Mouse (Mus musculus) right cerebral cortex, postnatal 36 days (tissue): Measurements from ENCODE around the gene Fam69a.
"Not testable (repeated sequence)": the region's sequence is repeated elsewhere in the genome, so short reads cannot be mapped to it uniquely, and the experiment has no call there.

ENCODE experiments used
- DNase-seq, 2 experiments: peaks; one replicate each; pipeline ENCODE4 v3.0.0; 2022; ENCODE audit warnings: low spot score in 2 of 2, mixed read lengths in 1 of 2

The Fam69a gene

GRCm38 (mm10) chr5:107947548-107947947 lies 39.3 kb downstream of the Fam69a start:
- DNase-seq = no peak

DNA sequence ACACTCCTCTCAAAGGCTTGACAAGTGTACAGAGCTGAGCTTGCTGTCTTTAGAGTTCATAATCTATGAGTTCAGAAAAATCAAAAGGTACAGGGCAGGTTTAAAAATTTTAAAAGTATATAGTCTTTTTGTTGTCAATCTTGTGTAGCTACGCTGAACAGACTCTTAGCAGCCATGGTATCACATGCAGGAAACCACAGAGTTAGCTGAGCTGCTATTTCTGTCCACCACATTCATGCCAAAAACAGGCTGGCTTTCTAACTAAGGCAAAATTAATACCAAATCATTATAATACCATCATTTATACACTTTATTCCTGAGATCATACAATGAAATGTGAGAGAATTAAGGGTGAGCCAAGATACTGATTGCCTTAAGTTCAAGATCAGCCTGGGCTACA lies 40.4 kb downstream of the Fam69a start:
- no peak for DNase-seq

GRCm38 (mm10) chr5:107943526-107943925 lies 43.4 kb downstream of the Fam69a start:
- no peak for DNase-seq

DNA sequence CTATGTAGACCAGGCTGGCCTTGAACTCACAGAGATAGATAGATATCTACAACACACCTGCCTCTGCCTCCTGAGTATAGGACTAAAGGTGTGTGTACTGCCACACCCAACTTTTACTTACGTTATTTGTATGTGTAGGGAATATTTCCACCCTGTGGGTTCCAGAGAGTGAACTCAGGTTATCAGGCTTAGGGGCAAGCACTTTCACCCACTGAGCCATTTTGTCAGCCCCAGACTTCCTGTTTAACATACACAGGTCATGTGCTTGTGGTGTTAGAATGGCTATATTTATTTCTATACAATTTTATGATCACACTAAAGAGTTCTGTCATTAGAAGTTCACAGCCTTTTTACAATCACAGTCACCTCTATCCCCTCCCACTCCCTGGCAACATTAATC lies 43.9 kb downstream of the Fam69a start:
- DNase-seq = no peak

GRCm38 (mm10) chr5:107941222-107941621 lies 45.7 kb downstream of the Fam69a start:
- no peak for DNase-seq

- DNase-seq = no peak
These were observed 47.2 kb downstream of the Fam69a start for GRCm38 (mm10) chr5:107939701-107940100.

GRCm38 (mm10) chr5:107938886-107939285 lies 48.0 kb downstream of the Fam69a start:
- no peak for DNase-seq

GRCm38 (mm10) chr5:107938483-107938882 lies 48.4 kb downstream of the Fam69a start:
- not testable (repeated sequence) for DNase-seq

- DNase-seq = no peak
These were observed 50.1 kb downstream of the Fam69a start for GRCm38 (mm10) chr5:107936625-107937389.

GRCm38 (mm10) chr5:107934770-107935543 lies 51.9 kb downstream of the Fam69a start:
- no peak for DNase-seq

- DNase-seq = no peak
These were observed 53.5 kb downstream of the Fam69a start for GRCm38 (mm10) chr5:107933202-107933974.

DNA sequence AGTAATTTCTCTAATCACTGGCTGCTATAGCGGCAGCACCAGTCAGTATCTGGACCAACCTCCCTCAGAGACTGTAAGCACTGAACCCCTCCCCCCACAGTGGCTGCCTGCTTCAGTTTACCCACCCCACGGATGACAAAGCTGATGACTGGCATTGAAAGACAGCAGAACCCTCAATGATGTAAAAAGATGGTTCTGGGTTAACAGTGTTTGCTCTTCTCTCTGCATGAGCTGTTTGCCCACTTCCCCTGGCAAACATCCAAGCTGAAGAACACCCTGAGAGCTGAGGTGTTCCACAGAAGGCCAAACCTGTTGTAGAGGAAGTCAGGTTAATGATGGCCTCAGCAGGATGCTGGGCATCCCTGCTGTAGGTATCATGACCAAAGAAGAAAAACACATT lies 54.3 kb downstream of the Fam69a start:
- DNase-seq = no peak

DNA sequence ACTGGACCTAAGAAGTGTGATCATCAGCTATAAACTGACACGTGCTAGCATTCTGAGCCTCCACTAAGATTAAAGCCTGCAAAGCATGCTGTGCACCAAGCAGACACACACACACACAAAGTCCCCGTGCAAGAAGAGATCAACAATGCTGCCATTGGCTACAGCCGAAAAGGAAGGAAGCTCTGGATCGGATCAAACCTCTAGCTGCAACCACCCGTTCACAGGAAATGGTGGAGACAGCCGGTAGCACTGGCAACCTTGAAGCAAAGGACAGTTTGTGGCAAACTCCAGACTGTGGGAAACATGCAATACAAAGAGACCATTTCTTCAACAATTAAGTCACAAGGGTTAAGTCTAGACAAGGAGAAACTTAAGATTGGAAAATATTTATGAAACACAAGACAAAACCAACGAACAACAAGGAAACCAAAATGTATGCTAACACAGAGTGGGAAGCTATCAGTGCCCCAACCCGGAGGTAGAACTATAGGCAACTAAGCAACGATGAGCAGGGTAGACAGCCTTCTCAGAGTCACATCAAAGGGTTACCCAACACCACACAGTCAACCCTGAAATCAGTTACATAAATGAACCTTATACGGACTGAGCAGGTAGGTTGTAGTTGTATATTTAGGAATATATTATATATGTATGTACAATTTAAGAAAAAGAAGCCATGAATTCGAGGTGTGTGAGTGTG lies 60.2 kb downstream of the Fam69a start:
- DNase-seq = no peak

DNA sequence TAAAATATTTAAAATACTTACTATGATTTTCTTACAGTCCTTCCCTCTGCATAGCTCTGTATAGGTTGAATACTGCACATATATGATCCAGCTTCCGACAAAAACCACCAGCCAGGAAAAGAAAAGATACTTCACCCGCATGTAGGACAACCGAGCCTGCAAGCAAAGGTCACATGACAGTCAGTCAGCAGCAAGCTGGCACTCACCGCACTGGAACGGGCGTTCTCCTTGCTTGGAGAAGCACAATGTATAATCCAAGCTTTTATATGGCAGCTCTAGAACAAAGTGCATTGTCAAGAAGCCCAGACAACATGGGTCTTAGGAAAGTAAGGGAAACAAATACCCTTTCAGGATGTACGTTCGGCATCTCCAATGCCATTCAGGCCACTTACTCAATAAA lies 62.3 kb downstream of the Fam69a start:
- no peak for DNase-seq

GRCm38 (mm10) chr5:107922836-107923235 lies 64.0 kb downstream of the Fam69a start:
- no peak for DNase-seq

DNA sequence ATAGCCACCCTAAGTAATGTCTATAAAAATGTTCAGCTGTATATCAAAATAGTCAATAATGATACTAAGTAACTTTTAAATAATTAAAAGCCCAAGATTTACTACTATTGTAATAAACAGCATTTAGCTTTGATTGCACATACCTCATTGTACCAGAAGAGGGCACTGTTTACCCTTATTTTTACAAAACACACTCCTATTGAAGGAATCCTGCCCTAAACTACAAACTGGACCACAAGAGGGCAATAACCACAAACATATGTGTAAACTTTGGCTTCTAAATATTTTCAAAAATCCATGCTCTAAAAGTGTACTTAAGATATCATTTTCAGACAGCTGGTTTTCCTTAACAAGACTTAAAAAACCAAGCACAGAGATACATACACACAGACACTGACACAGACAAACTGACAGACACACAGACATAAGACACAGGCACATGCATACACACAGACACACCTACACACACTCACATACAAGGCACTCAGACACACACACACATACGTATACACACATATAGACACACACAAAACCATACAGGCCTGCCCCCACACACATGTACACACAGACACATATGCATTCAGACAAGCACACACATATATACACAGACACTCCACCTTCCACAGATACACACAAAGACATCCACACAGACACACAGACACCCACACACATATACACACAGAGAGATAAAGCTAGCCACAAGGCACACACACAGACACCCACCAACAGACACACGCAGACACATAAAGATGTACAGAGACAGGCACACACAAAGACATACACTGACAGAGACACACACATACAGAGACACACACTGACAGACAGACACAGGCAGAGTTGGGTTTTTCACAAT lies 65.3 kb downstream of the Fam69a start:
- DNase-seq = no peak

GRCm38 (mm10) chr5:107915280-107915679 lies 71.6 kb downstream of the Fam69a start:
- DNase-seq = no peak

DNA sequence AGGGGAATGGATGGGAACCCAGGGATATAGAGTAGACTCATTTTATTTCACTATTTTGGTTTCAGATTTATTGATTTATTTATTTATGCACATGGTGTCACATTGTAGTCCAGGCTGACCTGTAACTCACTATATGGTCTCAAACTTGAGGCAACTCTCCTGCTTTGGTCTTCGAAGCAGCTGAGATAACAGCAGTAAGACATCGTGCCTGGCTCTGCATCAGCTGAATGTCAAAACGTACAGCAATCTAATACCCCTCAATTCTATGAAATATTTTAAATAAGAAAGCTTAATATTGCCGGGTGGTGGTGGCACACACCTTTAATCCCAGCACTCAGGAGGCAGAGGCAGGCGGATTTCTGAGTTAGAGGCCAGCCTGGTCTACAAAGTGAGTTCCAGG lies 75.9 kb downstream of the Fam69a start:
- DNase-seq = no peak

DNA sequence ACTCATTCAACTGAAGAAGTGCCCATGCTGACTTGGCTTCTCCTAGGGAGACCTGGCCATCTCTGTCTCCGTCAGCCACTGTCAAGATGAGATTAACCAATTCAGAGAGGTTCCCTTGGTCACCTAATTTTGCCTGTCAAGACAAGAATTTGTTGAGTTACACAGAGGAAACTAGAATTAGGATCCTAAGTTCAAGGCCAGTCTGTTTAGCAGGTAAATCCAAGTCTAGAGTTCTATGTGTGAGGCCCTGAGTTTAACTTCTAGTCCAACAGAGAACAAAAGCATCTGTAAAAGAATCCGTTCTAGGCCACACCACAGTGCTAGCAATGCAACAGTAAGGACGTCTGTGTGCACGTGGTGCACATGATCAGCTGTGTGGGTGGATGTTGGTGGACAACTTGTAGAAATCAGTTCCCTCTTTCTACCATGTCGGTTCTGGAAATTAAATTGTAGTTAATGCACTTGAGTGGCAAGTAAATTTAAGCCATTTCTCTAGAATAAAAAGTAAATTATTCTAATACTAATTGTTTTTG lies 76.7 kb downstream of the Fam69a start:
- DNase-seq = no peak

GRCm38 (mm10) chr5:107909668-107910067 lies 77.2 kb downstream of the Fam69a start:
- no peak for DNase-seq
